Comparison of ENCODE assay signal across 9 mouse cellular contexts in genomic region chr16:6791655-6792054, GRCm38 (mm10).
DNase-seq lines count a peak whose midpoint lies in the region; ATAC-seq and TF ChIP-seq lines count a peak whose summit lies in the region.
"Had no signal": no experiment of that assay in that cellular context is flagged by ENCODE, and none has a peak within 500 bp of the region (broad histone marks: within the 10 kb centered on the region; RNA-seq: fewer than 3 reads in every experiment).

No protein-coding gene starts in this region.

- in situ Hi-C loops in CH12.LX (cut with MboI; ENCODE audit: low pct_ligation_motif_present, low pct_unique_long_range_greater_than_20kb, low sequenced_read_pairs): no loop called here

- no peak for TF ChIP-seq EP300 in CH12.LX (IDR thresholded peaks at IDR 0.05; ENCODE audit: low read length)
- TF ChIP-seq EP300 in heart, postnatal 0 days (IDR thresholded peaks at IDR 0.05; ENCODE audit: low read depth): no peak
- TF ChIP-seq EP300 in liver, embryonic 14.5 days (IDR thresholded peaks at IDR 0.05; ENCODE audit: low read depth): no peak

- no peak overlapping the region for H3K4me2 ChIP-seq in CH12.LX (ENCODE audit: insufficient read depth, low read depth, poor library complexity, severe bottlenecking)
- H3K4me2 ChIP-seq in heart, postnatal 0 days (ENCODE audit: low read depth, low read length): no peak overlapping the region
- no peak overlapping the region for H3K4me2 ChIP-seq in liver, embryonic 14.5 days (ENCODE audit: low read depth)
- H3K4me2 ChIP-seq: embryonic facial prominence, embryonic 13.5 days had no signal

- DNase-seq in CH12.LX (ENCODE audit: extremely low read depth): peak; percentile 1
- peak; percentile 68 for DNase-seq in adrenal gland, postnatal 10 days
- DNase-seq in embryo, embryonic 11 days: peak; percentile 85
- peak; percentile 39 for DNase-seq in heart, postnatal 0 days (ENCODE audit: low spot score)
- peak; percentile 77 for DNase-seq in kidney, postnatal 10 days
- DNase-seq in liver, embryonic 14.5 days (ENCODE audit: low read depth in 3 of 3, low spot score in 3 of 3): no peak
- DNase-seq in ovary, postnatal 36 days (ENCODE audit: low spot score): peak; percentile 13
- DNase-seq in urinary bladder, postnatal 4 days (ENCODE audit: low spot score in 2 of 2): no peak

- no peak for ATAC-seq in heart, postnatal 0 days (ENCODE audit: insufficient read depth, low read depth)
- no peak for ATAC-seq in liver, embryonic 14.5 days (ENCODE audit: insufficient read depth)

- dilution Hi-C loops in CH12.LX (cut with MboI; ENCODE audit: extremely low pct_ligation_motif_present, extremely low pct_unique_long_range_greater_than_20kb, low sequenced_read_pairs): no loop called here

- no peak overlapping the region for H3K4me3 ChIP-seq in CH12.LX (replicated peaks in 1 of 3; ENCODE audit: low read depth in 2 of 3, low read length in 2 of 3, poor library complexity in 1 of 3)
- H3K4me3 ChIP-seq in heart, postnatal 0 days (ENCODE audit: low read depth, low read length): no peak overlapping the region
- no peak overlapping the region for H3K4me3 ChIP-seq in liver, embryonic 14.5 days (ENCODE audit: insufficient read depth in 1 of 2, low read depth in 2 of 2, low read length in 2 of 2)
- H3K4me3 ChIP-seq: embryonic facial prominence, embryonic 13.5 days had no signal

- H3K79me2 ChIP-seq in CH12.LX (replicated peaks; ENCODE audit: control insufficient read depth, extremely low read depth, insufficient read depth, poor library complexity, severe bottlenecking): no peaks in the 10 kb centered on the region

- peaks cover 76% of the 10 kb centered on the region for H3K9me3 ChIP-seq in CH12.LX (replicated peaks; ENCODE audit: low read length)
- no peaks in the 10 kb centered on the region for H3K9me3 ChIP-seq in heart, postnatal 0 days (replicated peaks; ENCODE audit: control insufficient read depth, low read length)
- H3K9me3 ChIP-seq in liver, embryonic 14.5 days (ENCODE audit: control insufficient read depth, low read length): no peaks in the 10 kb centered on the region
- H3K9me3 ChIP-seq: embryonic facial prominence, embryonic 13.5 days had no signal

- 9% methylated on average over 9 of the region's 9 CpGs for WGBS in heart, postnatal 0 days
- 9% methylated on average over 9 of the region's 9 CpGs for WGBS in liver, embryonic 14.5 days (ENCODE audit: insufficient replicate concordance)

- H3K27ac ChIP-seq in CH12.LX (ENCODE audit: insufficient read depth, low read depth): no peak overlapping the region
- H3K27ac ChIP-seq in heart, postnatal 0 days (ENCODE audit: low read depth): no peak overlapping the region
- no peak overlapping the region for H3K27ac ChIP-seq in liver, embryonic 14.5 days
- H3K27ac ChIP-seq: embryonic facial prominence, embryonic 13.5 days had no signal

- H3K9ac ChIP-seq in CH12.LX (ENCODE audit: insufficient read depth, low read depth): no peak overlapping the region
- no peak overlapping the region for H3K9ac ChIP-seq in heart, postnatal 0 days (replicated peaks; ENCODE audit: low read depth, low read length)
- H3K9ac ChIP-seq in liver, embryonic 14.5 days (replicated peaks): no peak overlapping the region
- H3K9ac ChIP-seq: embryonic facial prominence, embryonic 13.5 days had no signal

- peak in 1 of 2 experiments; percentile 36; a peak in 1 of 4 replicates for TF ChIP-seq CTCF in CH12.LX (conservative IDR thresholded peaks at IDR 0.05 in 1 of 2, IDR thresholded peaks at IDR 0.05 in 1 of 2; ENCODE audit: low read depth in 2 of 2, low read length in 2 of 2)
- peak; percentile 58 for TF ChIP-seq CTCF in heart, postnatal 0 days (IDR thresholded peaks at IDR 0.05; ENCODE audit: low read depth)
- TF ChIP-seq CTCF in liver, embryonic 14.5 days (IDR thresholded peaks at IDR 0.05; ENCODE audit: low read depth): peak; percentile 43; the same call in 1 of the 2 replicates

- H3K36me3 ChIP-seq in CH12.LX (replicated peaks in 1 of 2; ENCODE audit: control insufficient read depth in 1 of 2, insufficient read depth in 1 of 2, low read length in 1 of 2): no peaks in the 10 kb centered on the region
- H3K36me3 ChIP-seq in heart, postnatal 0 days (replicated peaks; ENCODE audit: control insufficient read depth, insufficient read depth, low read length): no peaks in the 10 kb centered on the region
- H3K36me3 ChIP-seq in liver, embryonic 14.5 days (replicated peaks; ENCODE audit: control insufficient read depth, insufficient read depth, low read depth): no peaks in the 10 kb centered on the region
- H3K36me3 ChIP-seq: embryonic facial prominence, embryonic 13.5 days had no signal

- no peak for TF ChIP-seq POLR2A in CH12.LX (IDR thresholded peaks at IDR 0.05; ENCODE audit: low read depth, low read length)

- no peaks in the 10 kb centered on the region for H3K27me3 ChIP-seq in CH12.LX (replicated peaks)
- no peaks in the 10 kb centered on the region for H3K27me3 ChIP-seq in heart, postnatal 0 days (ENCODE audit: control insufficient read depth, insufficient read depth, low read length)
- H3K27me3 ChIP-seq in liver, embryonic 14.5 days (ENCODE audit: control insufficient read depth, insufficient read depth, low read length): no peaks in the 10 kb centered on the region
- H3K27me3 ChIP-seq: embryonic facial prominence, embryonic 13.5 days had no signal

- no peaks in the 10 kb centered on the region for H3K4me1 ChIP-seq in CH12.LX (ENCODE audit: control insufficient read depth in 1 of 2, insufficient read depth in 2 of 2)
- H3K4me1 ChIP-seq in heart, postnatal 0 days (ENCODE audit: control insufficient read depth, insufficient read depth): no peaks in the 10 kb centered on the region
- H3K4me1 ChIP-seq in liver, embryonic 14.5 days (replicated peaks; ENCODE audit: control insufficient read depth in 2 of 2, insufficient read depth in 2 of 2, low read length in 1 of 2): no peaks in the 10 kb centered on the region
- H3K4me1 ChIP-seq: embryonic facial prominence, embryonic 13.5 days had no signal

- peak; percentile 21 for TF ChIP-seq RAD21 in CH12.LX (IDR thresholded peaks at IDR 0.05; ENCODE audit: low read depth, low read length)

TF ChIP-seq in CH12.LX, 34 proteins besides CTCF, POLR2A, EP300 and RAD21:
- TF ChIP-seq JUND (conservative IDR thresholded peaks at IDR 0.05; ENCODE audit: low read depth, low read length): no peak
- no peak for TF ChIP-seq ETS1 (conservative IDR thresholded peaks at IDR 0.05; ENCODE audit: low read depth, low read length)
- peak; percentile 28 for TF ChIP-seq SMC3 (IDR thresholded peaks at IDR 0.05; ENCODE audit: low read depth, low read length)
- TF ChIP-seq NRF1 (IDR thresholded peaks at IDR 0.05; ENCODE audit: low read depth, low read length): no peak
TF ChIP-seq in CH12.LX: peak in this region for 1.

Comparison
In these comparisons a context has a peak if more than half of its experiments do, and no peak if none do; other contexts are left out.
1. DNase-seq: peak in CH12.LX (single experiment), adrenal gland, postnatal 10 days (single experiment), embryo, embryonic 11 days (single experiment), heart, postnatal 0 days (single experiment), kidney, postnatal 10 days (single experiment) and ovary, postnatal 36 days (single experiment); none in liver, embryonic 14.5 days (0 of 3) and urinary bladder, postnatal 4 days (0 of 2).